ENCODE assay signal across 8 mouse cellular contexts in genomic region chr4:45820074-45820830, GRCm38 (mm10). TPM values are rescaled to one million over a fixed set of nuclear protein-coding genes. Genes with fewer than 3 reads are reported as not detected.
A peak's percentile ranks its signal among the peaks of the same experiment; 100 is the strongest.
DNase-seq lines count a peak whose midpoint lies in the region; ATAC-seq and TF ChIP-seq lines count a peak whose summit lies in the region.

No protein-coding gene starts in this region.

- no peak overlapping the region for H3K4me3 ChIP-seq in CH12.LX (replicated peaks in 1 of 3; ENCODE audit: low read depth in 2 of 3, low read length in 2 of 3, poor library complexity in 1 of 3)
- peak overlapping the region; percentile 36; the same call in 1 of the 2 replicates for H3K4me3 ChIP-seq in heart, embryonic 16.5 days (ENCODE audit: low read length)

- TF ChIP-seq POLR2A in CH12.LX (IDR thresholded peaks at IDR 0.05; ENCODE audit: low read depth, low read length) = no peak

- in situ Hi-C loops in CH12.LX (cut with MboI; ENCODE audit: low pct_ligation_motif_present, low pct_unique_long_range_greater_than_20kb, low sequenced_read_pairs) = no loop called here

- TF ChIP-seq RAD21 in CH12.LX (IDR thresholded peaks at IDR 0.05; ENCODE audit: low read depth, low read length) = peak; percentile 35

- H3K27me3 ChIP-seq in CH12.LX (replicated peaks) = peaks cover 8% of the 10 kb centered on the region
- peaks cover 19% of the 10 kb centered on the region for H3K27me3 ChIP-seq in heart, embryonic 16.5 days (ENCODE audit: control insufficient read depth, insufficient read depth, low read length)

- TF ChIP-seq EP300 in CH12.LX (IDR thresholded peaks at IDR 0.05; ENCODE audit: low read length) = no peak

- H3K9me3 ChIP-seq in CH12.LX (replicated peaks; ENCODE audit: low read length) = no peaks in the 10 kb centered on the region
- no peaks in the 10 kb centered on the region for H3K9me3 ChIP-seq in heart, embryonic 16.5 days (replicated peaks; ENCODE audit: control insufficient read depth, low read length)

- ATAC-seq in erythroblast, adult 5-6 weeks (replicated peaks; ENCODE audit: low FRiP score, poor library complexity, severe bottlenecking) = peak; percentile 29; the same call in 1 of the 2 replicates
- peak; percentile 82 for ATAC-seq in heart, embryonic 16.5 days (replicated peaks; ENCODE audit: extremely low read depth, insufficient read depth, low FRiP score)
- ATAC-seq in monocyte, adult 5-6 weeks (replicated peaks; ENCODE audit: insufficient number of reproducible peaks, low FRiP score, low TSS enrichment, poor library complexity, severe bottlenecking) = no peak

- peak; percentile 74 to 79 for TF ChIP-seq CTCF in CH12.LX (conservative IDR thresholded peaks at IDR 0.05 in 1 of 2, IDR thresholded peaks at IDR 0.05 in 1 of 2; ENCODE audit: low read depth in 2 of 2, low read length in 2 of 2)

- H3K4me2 ChIP-seq in CH12.LX (ENCODE audit: insufficient read depth, low read depth, poor library complexity, severe bottlenecking) = peak overlapping the region; percentile 76; the same call in 1 of the 2 replicates
- peak overlapping the region; percentile 64 for H3K4me2 ChIP-seq in heart, embryonic 16.5 days (ENCODE audit: low read depth, low read length)

- peaks cover 0 to 23% of the 10 kb centered on the region in 2 experiments; a peak in 2 of 4 replicates for H3K4me1 ChIP-seq in CH12.LX (ENCODE audit: control insufficient read depth in 1 of 2, insufficient read depth in 2 of 2)
- H3K4me1 ChIP-seq in heart, embryonic 16.5 days (ENCODE audit: control insufficient read depth, insufficient read depth, low read length) = peaks cover 45% of the 10 kb centered on the region

- 14% methylated on average over 8 of the region's 8 CpGs for WGBS in heart, embryonic 16.5 days

- no peak overlapping the region for H3K9ac ChIP-seq in CH12.LX (ENCODE audit: insufficient read depth, low read depth)
- peak overlapping the region; percentile 67 for H3K9ac ChIP-seq in heart, embryonic 16.5 days (ENCODE audit: low read length)

- peak; percentile 70 for DNase-seq in CH12.LX (ENCODE audit: extremely low read depth)
- DNase-seq in adrenal gland, adult 8-10 months = peak; percentile 66
- peak; percentile 58 to 64 for DNase-seq in layer of hippocampus, adult 18-20 months (ENCODE audit: low spot score in 2 of 2)
- DNase-seq in lung, postnatal 14 days = peak; percentile 66
- DNase-seq in right cerebral cortex, adult 2 months (ENCODE audit: low spot score in 2 of 2) = peak; percentile 59 to 72

- H3K36me3 ChIP-seq in CH12.LX (replicated peaks in 1 of 2; ENCODE audit: control insufficient read depth in 1 of 2, insufficient read depth in 1 of 2, low read length in 1 of 2) = no peaks in the 10 kb centered on the region
- H3K36me3 ChIP-seq in heart, embryonic 16.5 days (ENCODE audit: control insufficient read depth, insufficient read depth) = no peaks in the 10 kb centered on the region

- dilution Hi-C loops in CH12.LX (cut with MboI; ENCODE audit: extremely low pct_ligation_motif_present, extremely low pct_unique_long_range_greater_than_20kb, low sequenced_read_pairs) = no loop called here

- no peaks in the 10 kb centered on the region for H3K79me2 ChIP-seq in CH12.LX (replicated peaks; ENCODE audit: control insufficient read depth, extremely low read depth, insufficient read depth, poor library complexity, severe bottlenecking)

- no peak overlapping the region for H3K27ac ChIP-seq in CH12.LX (ENCODE audit: insufficient read depth, low read depth)
- peak overlapping the region; percentile 94 for H3K27ac ChIP-seq in heart, embryonic 16.5 days (ENCODE audit: low read length)

TF ChIP-seq in CH12.LX, 34 proteins besides CTCF, POLR2A, EP300 and RAD21:
- TF ChIP-seq NELFE (IDR thresholded peaks at IDR 0.05; ENCODE audit: low read depth, low read length) (no peak), ZNF384 (IDR thresholded peaks at IDR 0.05; ENCODE audit: low read depth, low read length) (no peak), PAX5 (IDR thresholded peaks at IDR 0.05; ENCODE audit: low read length) (no peak), SMC3 (IDR thresholded peaks at IDR 0.05; ENCODE audit: low read depth, low read length) (peak; percentile 48), NRF1 (IDR thresholded peaks at IDR 0.05; ENCODE audit: low read depth, low read length) (no peak), GABPA (IDR thresholded peaks at IDR 0.05; ENCODE audit: insufficient replicate concordance, low read depth, low read length) (no peak), MAZ (IDR thresholded peaks at IDR 0.05; ENCODE audit: low read depth, low read length) (peak; percentile 42; the same call in 1 of the 2 replicates), ZC3H11A (IDR thresholded peaks at IDR 0.05; ENCODE audit: low read depth, low read length) (no peak), TCF12 (IDR thresholded peaks at IDR 0.05; ENCODE audit: low read depth, low read length) (no peak), HCFC1 (IDR thresholded peaks at IDR 0.05; ENCODE audit: low read depth, low read length) (no peak), JUN (IDR thresholded peaks at IDR 0.05; ENCODE audit: insufficient read depth, low read depth, low read length) (no peak), POLR2AphosphoS2 (IDR thresholded peaks at IDR 0.05; ENCODE audit: low read depth, low read length) (no peak), CHD2 (IDR thresholded peaks at IDR 0.05; ENCODE audit: low read length) (0 out of 2 replicates have a peak, but pooled peaks have one; percentile 18)
TF ChIP-seq in CH12.LX: peak in this region for 3.

RNA-seq across cellular contexts. Expression of gene Igfbpl1, which starts 6.5 kb away (rescaled TPM):
- total RNA-seq in CH12.LX (2012; rRNA removed) = not detected in 2 replicates
- total RNA-seq in CH12.LX (2014; rRNA removed) = not detected in 2 replicates
- not detected in 2 replicates for polyA plus RNA-seq in CH12.LX (2012; ENCODE audit: insufficient read length, low read depth)
- under 1 TPM; 0.20 to 0.67 (median 0.26) TPM for total RNA-seq in adrenal gland, adult 8-10 months (2022)
- not detected in 2 replicates for total RNA-seq in erythroblast, adult 5-6 weeks (2015; ENCODE audit: low replicate concordance)
- not detected in 2 replicates for total RNA-seq in erythroblast, adult 5-6 weeks (2017; ENCODE audit: low replicate concordance)
- 1.5 TPM in 2 replicates for polyA plus RNA-seq in heart, embryonic 16.5 days (2015; fragmentation: Nextera tagmentation; extraction: Ambion mirVana)
- 1 to 10 TPM in 1 of 2 experiments, under 1 TPM in 1; 0.43 to 1.4 TPM for total RNA-seq in layer of hippocampus, adult 18-20 months (2021)
- not detected in 3 replicates for total RNA-seq in monocyte, adult 5-6 weeks (2017)

RNA-seq across cellular contexts. Expression of gene Aldh1b1, which starts 21.4 kb away (rescaled TPM):
- total RNA-seq in CH12.LX (2012; rRNA removed) (4.6 and 4.9 TPM in 2 replicates), CH12.LX (2014; rRNA removed) (6.7 and 8.3 TPM in 2 replicates)
- 6.4 and 7.1 TPM in 2 replicates for polyA plus RNA-seq in CH12.LX (2012; ENCODE audit: insufficient read length, low read depth)
- 10 to 100 TPM; 39.2 to 46.2 (median 41.9) TPM for total RNA-seq in adrenal gland, adult 8-10 months (2022)
- total RNA-seq in erythroblast, adult 5-6 weeks (2015; ENCODE audit: low replicate concordance) = 1.3 TPM in 2 replicates
- 1.6 and 2.2 TPM in 2 replicates for total RNA-seq in erythroblast, adult 5-6 weeks (2017; ENCODE audit: low replicate concordance)
- 173 and 184 TPM in 2 replicates for polyA plus RNA-seq in heart, embryonic 16.5 days (2015; fragmentation: Nextera tagmentation; extraction: Ambion mirVana)
- 1 to 10 TPM; 7.4 to 8.5 TPM for total RNA-seq in layer of hippocampus, adult 18-20 months (2021)
- 5.1 to 16.0 TPM (median 5.4 TPM) in 3 replicates for total RNA-seq in monocyte, adult 5-6 weeks (2017)

RNA-seq across cellular contexts. Expression of gene Stra6l, which starts 28.2 kb away (rescaled TPM):
- total RNA-seq in CH12.LX (2012; rRNA removed) = not detected in 2 replicates
- total RNA-seq in CH12.LX (2014; rRNA removed) = 0.08 TPM in 1 of 2 replicates, not detected in the other
- polyA plus RNA-seq in CH12.LX (2012; ENCODE audit: insufficient read length, low read depth) = 0.13 TPM in 1 of 2 replicates, not detected in the other
- total RNA-seq in adrenal gland, adult 8-10 months (2022) = under 1 TPM; 0.31 to 0.58 (median 0.49) TPM
- not detected in 2 replicates for total RNA-seq in erythroblast, adult 5-6 weeks (2015; ENCODE audit: low replicate concordance)
- total RNA-seq in erythroblast, adult 5-6 weeks (2017; ENCODE audit: low replicate concordance) = not detected in 2 replicates
- 0.05 and 0.12 TPM in 2 replicates for polyA plus RNA-seq in heart, embryonic 16.5 days (2015; fragmentation: Nextera tagmentation; extraction: Ambion mirVana)
- not detected for total RNA-seq in layer of hippocampus, adult 18-20 months (2021)
- 0.39 to 0.75 TPM (median 0.57 TPM) in 3 replicates for total RNA-seq in monocyte, adult 5-6 weeks (2017)
